Mouse (Mus musculus): ENCODE measurements around the gene Ptrh2. TPM values are rescaled to one million over a fixed set of nuclear protein-coding genes. Genes with fewer than 3 reads are reported as not detected.

Gene Ptrh2
- total RNA-seq, 2 experiments from 2014 or later = 6.0 to 7.9 TPM

GRCm38 (mm10) chr11:86680729-86681128, 3.1 kb upstream of the Ptrh2 start:
- intact Hi-C loops (cut with DNase I) = loop anchor here (5.0 to 10.0 kb wide), 2 partner anchors 77 to 334 kb away; partner anchors contain the start of gene Cltc
- peak overlapping the region; percentile 25; the same call in 1 of the 2 replicates for H3K27ac ChIP-seq
- H3K4me3 ChIP-seq = no peak overlapping the region
- no peak for DNase-seq
- TF ChIP-seq CTCF (IDR thresholded peaks at IDR 0.05) = no peak

- no peak for TF ChIP-seq CTCF (IDR thresholded peaks at IDR 0.05)
- peak overlapping the region; percentile 99; the same call in 1 of the 2 replicates for H3K27ac ChIP-seq
- intact Hi-C loops (cut with DNase I) = loop anchor here (5.0 to 10.0 kb wide), 2 partner anchors 76 to 333 kb away; partner anchors contain the start of gene Cltc
- no peak for DNase-seq
- peak overlapping the region; percentile 91 for H3K4me3 ChIP-seq
Observed at GRCm38 (mm10) chr11:86681423-86681822, 2.4 kb upstream of the Ptrh2 start.

GRCm38 (mm10) chr11:86682861-86683260, 924 bp upstream of the Ptrh2 start:
- TF ChIP-seq CTCF (IDR thresholded peaks at IDR 0.05) = no peak
- DNase-seq = no peak
- Histone ChIP-seq H3K27ac (peak overlapping the region; percentile 99), H3K4me3 (peak overlapping the region; percentile 91)
- intact Hi-C loops (cut with DNase I) = loop anchor here (5.0 to 10.0 kb wide), 2 partner anchors 74 to 332 kb away; partner anchors contain the start of gene Cltc

GRCm38 (mm10) chr11:86684126-86685012, 584 bp downstream of the Ptrh2 start:
- intact Hi-C loops (cut with DNase I) = loop anchor here (5.0 to 10.0 kb wide), 2 partner anchors 73 to 330 kb away; partner anchors contain the start of gene Cltc
- Histone ChIP-seq H3K27ac (peak overlapping the region; percentile 99), H3K4me3 (peak overlapping the region; percentile 91)
- no peak for DNase-seq
- TF ChIP-seq CTCF (IDR thresholded peaks at IDR 0.05) = no peak

GRCm38 (mm10) chr11:86685366-86685765, 1.6 kb downstream of the Ptrh2 start:
- intact Hi-C loops (cut with DNase I) = loop anchor here (10.0 kb wide), 1 partner anchor 329 kb away; no protein-coding TSS in a partner anchor

GRCm38 (mm10) chr11:86690383-86690782, 6.6 kb downstream of the Ptrh2 start:
- intact Hi-C loops (cut with DNase I) = no loop called here
- no peak for TF ChIP-seq CTCF (IDR thresholded peaks at IDR 0.05)
- DNase-seq = no peak
- Histone ChIP-seq H3K27ac (no peak overlapping the region), H3K4me3 (no peak overlapping the region)

More at GRCm38 (mm10) chr11:86685366-86685765, 1.6 kb downstream of the Ptrh2 start:
- Histone ChIP-seq H3K27ac (no peak overlapping the region), H3K4me3 (no peak overlapping the region)
- DNase-seq = no peak
- TF ChIP-seq CTCF (IDR thresholded peaks at IDR 0.05) = no peak

GRCm38 (mm10) chr11:86691482-86691881, 7.7 kb downstream of the Ptrh2 start:
- no peak for DNase-seq
- Histone ChIP-seq H3K4me3 (no peak overlapping the region), H3K27ac (no peak overlapping the region)
- intact Hi-C loops (cut with DNase I) = no loop called here
- no peak for TF ChIP-seq CTCF (IDR thresholded peaks at IDR 0.05)

GRCm38 (mm10) chr11:86691956-86692355, 8.2 kb downstream of the Ptrh2 start:
- Histone ChIP-seq H3K4me3 (no peak overlapping the region), H3K27ac (no peak overlapping the region)
- DNase-seq = no peak
- TF ChIP-seq CTCF (IDR thresholded peaks at IDR 0.05) = no peak
- intact Hi-C loops (cut with DNase I) = no loop called here

- intact Hi-C loops (cut with DNase I) = no loop called here
- Histone ChIP-seq H3K27ac (no peak overlapping the region), H3K4me3 (no peak overlapping the region)
- no peak for TF ChIP-seq CTCF (IDR thresholded peaks at IDR 0.05)
- no peak for DNase-seq
Observed at GRCm38 (mm10) chr11:86692546-86692945, 8.8 kb downstream of the Ptrh2 start.

GRCm38 (mm10) chr11:86695461-86695860, 11.7 kb downstream of the Ptrh2 start:
- Histone ChIP-seq H3K27ac (no peak overlapping the region), H3K4me3 (no peak overlapping the region)
- TF ChIP-seq CTCF (IDR thresholded peaks at IDR 0.05) = no peak
- intact Hi-C loops (cut with DNase I) = no loop called here
- no peak for DNase-seq

- DNase-seq = no peak
- intact Hi-C loops (cut with DNase I) = no loop called here
- Histone ChIP-seq H3K4me3 (no peak overlapping the region), H3K27ac (no peak overlapping the region)
- no peak for TF ChIP-seq CTCF (IDR thresholded peaks at IDR 0.05)
Observed at GRCm38 (mm10) chr11:86701151-86701550, 17.4 kb downstream of the Ptrh2 start.

- Histone ChIP-seq H3K27ac (peak overlapping the region; percentile 95), H3K4me3 (peak overlapping the region; percentile 36; the same call in 1 of the 2 replicates)
- intact Hi-C loops (cut with DNase I) = no loop called here
- no peak for TF ChIP-seq CTCF (IDR thresholded peaks at IDR 0.05)
- DNase-seq = peak; percentile 65
Observed at GRCm38 (mm10) chr11:86714606-86715005, 30.8 kb downstream of the Ptrh2 start.
